Mouse (Mus musculus) embryo, embryonic 9.5 days (tissue): ENCODE measurements at regions not wholly inside any gene's neighbourhood (a gene's known extent, or its start where the extent isn't known, plus 50 kb on each side); places are given as distances from the start of the nearest gene placed in this dataset.

Source experiments
- DNase-seq: peaks from one replicate; pipeline ENCODE4 v3.0.0-alpha.2; 2017; ENCODE audit errors: extremely low spot score

- DNase-seq = no peak
These were observed 415.5 kb downstream of the Adamts20 start for GRCm38 (mm10) chr15:94049638-94050273.

GRCm38 (mm10) chr15:94046186-94046585 lies 419.0 kb downstream of the Adamts20 start:
- no peak for DNase-seq

DNA sequence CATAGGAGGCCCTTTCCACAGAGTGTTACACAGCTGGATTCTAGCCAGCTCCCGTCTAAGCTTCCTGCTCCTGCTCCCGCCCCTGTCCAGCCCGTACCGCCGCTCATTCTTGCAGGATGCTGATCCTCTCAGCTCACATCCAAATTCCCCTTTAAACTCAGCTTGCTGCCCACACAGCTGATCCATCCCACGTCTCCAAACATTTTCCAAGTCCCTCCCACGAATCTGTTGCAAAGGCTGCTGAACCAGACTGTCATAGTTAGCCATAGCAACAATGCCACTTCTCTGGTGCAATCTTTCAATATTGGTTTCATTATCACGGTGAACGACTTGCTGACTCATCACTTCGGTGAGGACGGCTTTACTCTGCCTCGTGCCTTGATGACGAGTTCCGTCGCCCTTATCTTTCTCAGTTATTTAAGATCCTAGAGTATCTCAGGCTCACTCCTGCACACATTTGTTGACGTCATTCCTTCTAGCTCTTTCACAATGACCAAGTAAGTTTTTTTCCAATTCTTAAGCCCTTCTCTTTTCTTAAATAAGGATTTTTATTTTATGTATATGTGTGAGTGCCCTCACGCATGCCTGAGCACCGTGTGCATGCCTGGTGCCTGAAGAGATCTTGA lies 420.0 kb downstream of the Adamts20 start:
- no peak for DNase-seq

GRCm38 (mm10) chr15:94032957-94033356 lies 432.3 kb downstream of the Adamts20 start:
- no peak for DNase-seq

DNA sequence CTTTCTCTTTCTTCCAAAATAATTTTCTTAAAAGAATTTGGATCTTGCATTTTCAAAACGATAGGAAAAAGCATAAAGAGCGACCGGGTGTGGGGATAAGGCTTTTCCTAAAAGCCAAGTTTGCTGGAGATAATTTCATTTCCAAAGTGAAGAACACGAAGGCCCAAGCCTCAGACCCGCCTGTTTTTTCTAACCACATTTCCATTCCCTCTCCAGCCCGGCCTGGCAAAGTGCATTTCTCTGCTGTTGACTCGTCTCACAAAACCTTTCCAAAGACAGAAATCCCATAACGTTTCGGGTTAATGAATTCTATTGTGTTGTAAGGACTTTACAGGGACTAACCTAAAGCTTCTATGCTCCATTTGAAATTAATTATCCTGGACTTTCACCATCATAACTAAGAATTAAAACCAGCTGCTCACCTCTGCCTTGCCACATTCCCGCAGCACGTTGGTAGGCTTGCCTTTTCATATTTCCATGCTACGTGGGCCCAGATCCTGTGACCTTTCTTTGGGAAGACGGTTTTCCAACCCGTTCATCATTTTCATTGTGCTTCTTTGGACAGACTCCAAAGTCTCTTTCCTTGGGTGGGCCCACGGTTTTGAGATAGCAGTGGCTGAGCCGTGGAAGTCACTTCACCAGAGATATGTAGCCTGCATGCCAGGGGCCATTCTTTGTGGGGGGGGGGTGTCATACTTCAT lies 430.5 kb upstream of the Prickle1 start:
- DNase-seq = no peak

GRCm38 (mm10) chr15:94025239-94025971 lies 429.7 kb upstream of the Prickle1 start:
- DNase-seq = no peak

- no peak for DNase-seq
These were observed 429.1 kb upstream of the Prickle1 start for GRCm38 (mm10) chr15:94024806-94025205.

DNA sequence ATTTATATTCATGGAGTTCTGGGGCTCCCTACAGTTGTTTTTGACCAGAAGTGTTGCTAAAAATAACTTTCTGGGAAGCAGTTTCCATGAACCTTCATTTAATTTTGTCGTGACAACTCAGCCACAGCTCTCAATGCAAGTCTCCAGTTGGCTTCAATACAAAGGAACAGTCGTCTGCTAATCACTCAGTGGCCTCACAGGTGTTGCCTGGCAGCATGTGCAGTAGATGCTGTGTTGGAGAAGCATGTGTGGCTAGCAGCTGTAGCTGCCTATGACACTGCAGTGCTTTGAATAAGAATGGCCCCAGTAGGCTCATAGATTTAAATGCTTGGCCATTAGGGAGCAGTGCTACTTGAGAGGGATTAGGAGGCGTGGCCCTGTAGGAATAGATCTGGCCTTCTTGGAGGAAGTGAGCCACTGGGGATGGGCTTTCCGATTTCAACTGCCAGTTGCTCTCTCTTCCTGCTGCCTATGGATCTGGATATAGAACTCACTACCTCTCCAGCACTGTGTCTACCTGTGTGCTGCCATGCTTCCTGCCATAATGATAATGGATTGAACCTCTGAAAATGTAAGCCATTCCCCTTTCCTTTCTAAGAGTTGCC lies 428.5 kb upstream of the Prickle1 start:
- no peak for DNase-seq

- DNase-seq = no peak
These were observed 427.8 kb upstream of the Prickle1 start for GRCm38 (mm10) chr15:94023501-94023900.

DNA sequence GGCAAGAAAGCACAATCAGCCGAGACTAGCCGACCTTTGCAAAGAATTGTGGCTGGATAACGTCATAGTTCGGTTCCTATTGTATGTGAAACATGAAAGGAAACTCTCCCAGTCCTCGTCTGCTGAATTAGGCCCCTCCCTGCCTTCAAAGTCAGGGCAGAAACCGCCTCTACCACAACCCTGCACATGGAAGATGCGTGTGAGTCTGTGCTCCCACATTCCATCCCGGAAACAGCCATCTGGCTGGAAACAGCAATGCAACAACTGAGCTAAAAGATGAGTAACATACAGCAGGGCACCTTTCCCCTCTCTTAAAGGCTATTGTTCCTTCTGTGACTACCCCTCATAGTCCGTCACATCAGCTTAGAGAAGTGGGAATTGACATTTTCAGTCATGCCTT lies 422.1 kb upstream of the Prickle1 start:
- DNase-seq = no peak

GRCm38 (mm10) chr15:94011499-94011898 lies 415.8 kb upstream of the Prickle1 start:
- DNase-seq = no peak

DNA sequence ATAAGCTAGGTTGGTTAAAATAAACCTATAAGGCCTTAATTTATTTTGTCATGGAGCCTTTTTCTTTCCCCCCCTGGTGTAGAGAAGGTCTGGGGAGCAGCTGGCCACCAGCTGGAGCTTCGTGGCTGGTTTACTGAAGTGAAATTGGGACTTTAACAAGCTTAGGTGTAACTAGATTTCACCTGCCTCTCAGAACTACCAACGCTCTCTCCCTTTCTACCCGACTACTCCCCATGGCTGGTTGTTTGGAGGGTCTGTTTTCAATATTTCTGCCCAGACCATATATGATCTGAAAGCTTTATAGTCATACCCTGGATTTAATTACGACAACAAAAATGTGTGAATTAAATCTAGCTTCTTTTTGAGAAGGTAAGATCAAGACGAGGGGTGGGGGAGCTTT lies 410.4 kb upstream of the Prickle1 start:
- DNase-seq = no peak

GRCm38 (mm10) chr15:94004911-94005310 lies 409.2 kb upstream of the Prickle1 start:
- DNase-seq = no peak

- DNase-seq = no peak
These were observed 407.5 kb upstream of the Prickle1 start for GRCm38 (mm10) chr15:94003145-94003544.

DNA sequence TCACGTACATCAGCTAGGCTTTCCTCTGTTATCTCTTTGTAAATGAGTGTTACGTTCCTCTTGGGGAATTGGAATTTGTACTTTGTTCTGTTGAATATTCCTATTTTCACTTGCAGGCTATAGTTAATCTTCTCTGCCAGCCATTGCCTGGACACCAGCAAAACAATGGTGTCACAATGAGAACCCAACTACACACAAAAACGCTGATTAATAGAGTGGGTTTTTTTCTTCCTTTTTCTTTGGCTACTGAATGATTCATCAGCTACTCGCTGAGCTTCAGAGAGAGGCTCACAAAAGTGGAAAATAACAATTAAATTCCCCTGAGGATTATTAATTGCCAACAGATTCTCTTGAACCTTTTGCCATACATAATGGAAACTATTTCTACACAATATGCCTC lies 398.9 kb upstream of the Prickle1 start:
- no peak for DNase-seq

DNA sequence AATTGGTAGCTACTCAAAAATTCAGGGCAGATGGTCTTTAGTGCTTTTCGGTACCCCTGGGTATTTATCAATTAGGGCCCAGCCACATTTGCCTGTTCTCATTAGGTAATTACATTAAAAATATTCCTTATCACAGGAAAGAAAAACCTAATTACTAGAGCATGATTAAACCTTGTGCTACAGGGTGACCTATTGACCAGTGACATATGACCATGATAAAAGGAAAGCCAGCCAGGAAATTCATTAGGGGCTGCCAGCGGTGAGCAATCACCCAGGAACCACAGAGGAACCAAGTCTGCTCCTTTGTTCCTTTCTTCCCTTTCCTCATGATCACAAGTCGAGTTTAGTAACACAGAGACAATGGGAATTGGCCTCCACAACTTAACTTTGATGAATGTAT lies 394.4 kb upstream of the Prickle1 start:
- DNase-seq = no peak

DNA sequence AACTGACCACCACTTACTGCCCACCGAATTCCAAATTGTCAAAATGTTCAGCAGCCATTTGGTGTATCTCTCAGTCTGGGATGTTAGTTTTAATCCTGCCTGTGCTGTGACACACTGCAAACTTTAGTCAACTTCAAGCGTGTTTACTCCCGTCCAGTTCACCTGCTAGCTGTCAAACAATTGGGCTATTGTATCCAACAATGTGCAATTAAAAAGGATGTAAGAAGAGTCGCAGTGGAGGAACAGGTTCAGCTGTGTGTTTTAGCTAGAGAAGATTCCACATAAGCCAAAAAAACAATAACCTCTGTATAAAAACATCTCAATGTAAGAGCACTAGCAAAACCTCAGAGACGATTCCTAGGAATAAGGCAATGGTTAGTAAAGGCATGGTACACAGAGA lies 392.7 kb upstream of the Prickle1 start:
- no peak for DNase-seq

DNA sequence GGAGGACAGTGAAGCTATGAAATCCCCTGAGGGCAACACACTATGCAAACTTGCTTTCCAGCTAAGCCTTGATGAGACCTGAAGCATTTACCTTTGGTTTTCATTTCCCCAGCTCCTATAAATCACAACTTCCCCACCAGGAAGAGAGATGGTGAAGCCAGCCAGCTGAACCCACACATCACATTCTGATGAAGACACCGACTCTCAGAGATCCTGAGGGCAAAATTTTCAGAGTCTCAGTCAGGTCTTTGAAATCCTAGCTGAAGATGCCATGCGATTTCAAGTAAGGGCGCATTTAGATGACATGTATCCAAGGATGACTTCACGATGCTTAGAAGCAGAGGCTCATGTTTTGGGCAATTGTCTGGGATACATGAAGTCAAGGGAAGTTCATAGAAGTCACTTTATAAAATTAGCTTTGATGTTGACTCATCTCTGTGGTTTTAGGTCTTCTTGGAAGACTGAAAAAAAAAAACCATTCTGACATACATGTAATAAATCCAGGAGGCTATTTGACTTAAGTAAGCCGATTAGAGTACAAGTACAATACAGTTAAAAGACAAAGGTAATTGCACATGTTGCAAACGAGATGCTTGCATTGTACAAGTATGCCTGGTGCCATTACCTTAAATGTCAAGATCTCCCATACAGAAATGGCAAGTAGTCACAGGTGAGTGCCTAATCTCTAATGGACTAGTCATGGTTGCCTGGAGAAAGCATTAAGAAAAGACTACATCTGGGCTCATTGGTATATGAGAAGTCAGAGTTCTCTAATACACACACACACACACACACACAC lies 391.1 kb upstream of the Prickle1 start:
- no peak for DNase-seq

DNA sequence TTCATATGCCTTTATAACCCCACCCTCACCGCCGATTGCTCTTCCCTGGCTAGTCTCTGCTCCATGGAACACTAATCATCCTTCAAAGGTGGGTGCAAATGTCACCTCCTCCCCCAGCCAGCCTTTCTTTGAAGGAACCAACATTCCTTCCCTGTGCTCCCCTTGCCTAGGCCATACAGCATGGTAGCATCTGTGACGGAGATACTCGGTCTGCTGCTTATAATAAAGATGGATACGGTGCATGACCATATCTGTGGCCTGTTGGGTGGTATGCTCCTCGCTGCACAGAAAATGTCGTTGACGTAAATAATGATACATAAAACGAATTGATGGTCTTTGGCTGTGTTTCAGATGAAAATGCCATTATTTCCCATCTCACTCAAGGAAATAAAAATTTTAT lies 386.4 kb upstream of the Prickle1 start:
- no peak for DNase-seq

GRCm38 (mm10) chr15:93977494-93977893 lies 381.8 kb upstream of the Prickle1 start:
- no peak for DNase-seq

DNA sequence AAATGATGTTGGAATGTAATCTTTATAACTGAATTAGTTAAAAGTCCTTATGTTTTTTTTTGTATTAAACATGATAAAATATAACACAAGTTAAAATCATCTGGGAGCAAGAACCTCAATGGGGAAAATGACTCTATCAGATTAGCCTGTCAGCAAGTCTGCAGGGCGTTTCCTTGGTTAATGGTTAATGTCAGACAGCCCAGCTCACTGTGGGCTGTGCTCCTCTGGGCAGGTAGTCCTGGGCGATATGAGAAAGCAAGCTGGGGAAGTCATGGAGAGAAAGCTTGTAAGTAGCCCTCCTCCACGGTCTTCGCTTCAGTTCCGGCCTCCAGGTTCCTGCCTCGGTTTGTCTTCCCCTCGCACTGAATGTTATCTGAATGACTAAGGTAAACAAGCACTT lies 379.0 kb upstream of the Prickle1 start:
- no peak for DNase-seq
